Mouse (Mus musculus) kidney, adult 2 months (tissue): Measurements from ENCODE around the gene Rgma.

Source experiments
- CTCF ChIP-seq: fragments of 200-500 bp; conservative IDR thresholded peaks from 2 replicates; pipeline ENCODE4 v1.5.1; 2011; ENCODE audit warnings: low read depth, mild to moderate bottlenecking, control low read depth, low read length, moderate library complexity, mixed read lengths; ENCODE audit not compliant: insufficient read depth, insufficient read length
- POLR2A ChIP-seq: fragments of 200-500 bp; IDR thresholded peaks from one replicate; pipeline ENCODE4 v1.6.1; 2011; ENCODE audit warnings: low read depth, low read length, control low read depth

DNA sequence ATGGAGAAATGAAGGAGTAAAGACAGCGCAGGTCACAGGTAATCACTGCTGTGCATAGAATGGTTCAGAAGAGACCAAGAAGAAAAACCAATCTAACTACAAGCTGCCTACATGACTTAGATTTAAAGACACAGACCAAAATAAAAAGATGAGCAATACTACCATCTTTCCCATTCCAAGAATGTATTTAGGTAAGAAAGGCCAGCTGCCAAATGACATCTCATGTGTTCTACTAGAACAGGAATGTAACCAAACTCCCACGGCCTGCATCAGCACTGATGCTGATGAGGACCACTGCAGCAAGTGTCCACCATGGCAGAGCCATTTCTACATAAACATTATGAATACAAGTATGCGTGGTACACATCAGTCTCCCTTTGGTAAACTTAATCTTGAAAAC lies 92.4 kb downstream of the Rgma start:
- TF ChIP-seq POLR2A (no peak), CTCF (no peak)
